Mouse (Mus musculus) testis, adult 2 months (tissue): ENCODE measurements at regions not wholly inside any gene's neighbourhood (a gene's known extent, or its start where the extent isn't known, plus 50 kb on each side); places are given as distances from the start of the nearest gene placed in this dataset.

Experiments used
- CTCF ChIP-seq: fragments of 200-500 bp; IDR thresholded peaks from 2 replicates; pipeline ENCODE4 v1.5.1; 2012; ENCODE audit warnings: low read depth, mild to moderate bottlenecking, inconsistent platforms, low read length, moderate library complexity; ENCODE audit not compliant: control insufficient read depth, insufficient read depth, insufficient replicate concordance
- POLR2A ChIP-seq: fragments of 200-500 bp; IDR thresholded peaks from 2 replicates; pipeline ENCODE4 v1.6.1; 2012; ENCODE audit warnings: low read depth, mild to moderate bottlenecking, inconsistent platforms, low read length, moderate library complexity; ENCODE audit not compliant: control insufficient read depth

GRCm38 (mm10) chr12:107757184-107757583, 246.2 kb downstream of the Bcl11b start:
- TF ChIP-seq POLR2A (no peak), CTCF (no peak)
